ENCODE assay signal across 9 mouse cellular contexts in the genomic region with DNA sequence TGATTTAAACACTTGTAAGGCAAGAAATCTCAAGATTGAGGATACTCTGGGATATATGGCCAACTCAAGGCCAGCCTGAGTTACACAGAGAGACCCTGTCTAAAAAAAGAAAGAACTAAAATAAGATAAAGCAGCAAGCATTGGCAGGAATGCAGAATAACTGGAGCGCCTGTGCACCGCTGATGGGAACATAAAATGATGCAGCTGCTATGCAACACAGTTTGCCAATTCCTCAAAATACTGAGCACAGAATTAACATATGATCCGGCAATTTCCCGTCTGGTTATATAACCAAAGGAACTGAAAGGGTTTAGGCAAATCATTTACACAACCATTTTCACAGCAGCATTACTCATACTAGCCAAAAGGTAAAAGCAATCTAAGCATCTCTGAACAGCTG. TPM values are rescaled to one million over a fixed set of nuclear protein-coding genes. Genes with fewer than 3 reads are reported as not detected.
DNase-seq lines count a peak whose midpoint lies in the region; ATAC-seq and TF ChIP-seq lines count a peak whose summit lies in the region.
"Had no signal": no experiment of that assay in that cellular context is flagged by ENCODE, and none has a peak within 500 bp of the region (broad histone marks: within the 10 kb centered on the region; RNA-seq: fewer than 3 reads in every experiment).

No protein-coding gene starts in this region.

- no peaks in the 10 kb centered on the region for H3K36me3 ChIP-seq in forebrain, embryonic 16.5 days (ENCODE audit: control insufficient read depth, insufficient read depth)
- no peaks in the 10 kb centered on the region; the same call in 1 of the 2 replicates for H3K36me3 ChIP-seq in forebrain, embryonic 10.5 days (replicated peaks)
- 0 out of 2 replicates have a peak, but pooled peaks cover 5% of the 10 kb centered on the region for H3K36me3 ChIP-seq in lung, embryonic 14.5 days (ENCODE audit: insufficient read depth)

- intact Hi-C loops in heart, postnatal 10 days (cut with DNase I) = no loop called here

- no peak overlapping the region for H3K4me2 ChIP-seq in forebrain, embryonic 16.5 days (ENCODE audit: low read length)
- no peak overlapping the region for H3K4me2 ChIP-seq in lung, embryonic 14.5 days
- H3K4me2 ChIP-seq: limb, embryonic 12.5 days had no signal

- no peak for DNase-seq in forebrain, embryonic 10.5 days (ENCODE audit: extremely low spot score, low spot score)
- DNase-seq in lung, embryonic 14.5 days = peak; percentile 48
- no peak for DNase-seq in lung, postnatal 10 days
- DNase-seq in heart, postnatal 10 days = peak; percentile 64 to 73
- peak; percentile 67 to 83 for DNase-seq in right cerebral cortex, postnatal 10 days (ENCODE audit: low spot score in 2 of 2)
- no peak for DNase-seq in adrenal gland, postnatal 14 days
- no peak for DNase-seq in urinary bladder, postnatal 4 days (ENCODE audit: low spot score in 2 of 2)

- no peaks in the 10 kb centered on the region for H3K27me3 ChIP-seq in forebrain, embryonic 16.5 days (replicated peaks; ENCODE audit: control insufficient read depth, insufficient read depth, low read length)
- H3K27me3 ChIP-seq in forebrain, embryonic 10.5 days (ENCODE audit: poor library complexity, severe bottlenecking) = no peaks in the 10 kb centered on the region
- no peaks in the 10 kb centered on the region for H3K27me3 ChIP-seq in lung, embryonic 14.5 days (ENCODE audit: insufficient read depth, low read length)
- H3K27me3 ChIP-seq: limb, embryonic 12.5 days had no signal

- peak overlapping the region; percentile 60 for H3K27ac ChIP-seq in forebrain, embryonic 16.5 days (ENCODE audit: low read length)
- H3K27ac ChIP-seq in forebrain, embryonic 10.5 days = no peak overlapping the region
- no peak overlapping the region for H3K27ac ChIP-seq in lung, embryonic 14.5 days (ENCODE audit: low read depth)
- H3K27ac ChIP-seq: limb, embryonic 12.5 days had no signal

- no peak overlapping the region for H3K4me3 ChIP-seq in forebrain, embryonic 16.5 days (replicated peaks; ENCODE audit: low read length)
- no peak overlapping the region for H3K4me3 ChIP-seq in forebrain, embryonic 10.5 days
- no peak overlapping the region for H3K4me3 ChIP-seq in lung, embryonic 14.5 days (ENCODE audit: low read depth, low read length)
- H3K4me3 ChIP-seq: limb, embryonic 12.5 days had no signal

- ATAC-seq in forebrain, embryonic 16.5 days = peak; percentile 75
- ATAC-seq in lung, embryonic 14.5 days (ENCODE audit: insufficient read depth) = no peak

- WGBS in forebrain, embryonic 16.5 days = 55% methylated on average over 4 of the region's 4 CpGs
- 99% methylated on average over 4 of the region's 4 CpGs for WGBS in forebrain, embryonic 10.5 days
- WGBS in lung, embryonic 14.5 days = 61% methylated on average over 4 of the region's 4 CpGs

- TF ChIP-seq CTCF in lung, embryonic 14.5 days (IDR thresholded peaks at IDR 0.05; ENCODE audit: low read depth) = no peak

- H3K4me1 ChIP-seq in forebrain, embryonic 16.5 days (replicated peaks; ENCODE audit: control insufficient read depth, insufficient read depth, low read length) = peaks cover 8% of the 10 kb centered on the region; the same call in 1 of the 2 replicates
- H3K4me1 ChIP-seq in forebrain, embryonic 10.5 days = 0 out of 2 replicates have a peak, but pooled peaks cover 6% of the 10 kb centered on the region
- H3K4me1 ChIP-seq in lung, embryonic 14.5 days (ENCODE audit: insufficient read depth) = peaks cover 5% of the 10 kb centered on the region; the same call in 1 of the 2 replicates

- H3K9ac ChIP-seq in forebrain, embryonic 16.5 days (replicated peaks; ENCODE audit: low read depth, low read length) = no peak overlapping the region
- no peak overlapping the region for H3K9ac ChIP-seq in lung, embryonic 14.5 days
- H3K9ac ChIP-seq: limb, embryonic 12.5 days had no signal

- no peaks in the 10 kb centered on the region for H3K9me3 ChIP-seq in forebrain, embryonic 16.5 days (ENCODE audit: control insufficient read depth, low read length)
- H3K9me3 ChIP-seq in forebrain, embryonic 10.5 days = no peaks in the 10 kb centered on the region
- H3K9me3 ChIP-seq in lung, embryonic 14.5 days (ENCODE audit: low read depth, low read length) = no peaks in the 10 kb centered on the region
- H3K9me3 ChIP-seq: limb, embryonic 12.5 days had no signal

RNA-seq across cellular contexts. Expression of gene Aak1, which starts 30.0 kb away (rescaled TPM):
- polyA plus RNA-seq in forebrain, embryonic 16.5 days (2015; fragmentation: Nextera tagmentation; extraction: Ambion mirVana) = 36.8 and 36.9 TPM in 2 replicates
- polyA plus RNA-seq in forebrain, embryonic 10.5 days (2016; fragmentation: Nextera tagmentation; extraction: Ambion mirVana) = 11.4 and 13.6 TPM in 2 replicates
- polyA plus RNA-seq in lung, embryonic 14.5 days (2014; fragmentation: Nextera tagmentation; extraction: Ambion mirVana) = 18.3 and 20.7 TPM in 2 replicates
- total RNA-seq in heart, postnatal 10 days (2021) = 100 to 1,000 TPM in 1 of 2 experiments, 10 to 100 TPM in 1; 95.7 to 103 TPM
- total RNA-seq in adrenal gland, postnatal 14 days (2021) = 81.9 and 88.8 TPM in 2 replicates

Comparison
In these comparisons a context has a peak if more than half of its experiments do, and no peak if none do; other contexts are left out.
1. DNase-seq: peak in lung, embryonic 14.5 days (single experiment), heart, postnatal 10 days (2 of 2) and right cerebral cortex, postnatal 10 days (2 of 2); none in forebrain, embryonic 10.5 days (single experiment), lung, postnatal 10 days (single experiment), adrenal gland, postnatal 14 days (single experiment) and urinary bladder, postnatal 4 days (0 of 2).